Mouse (Mus musculus): ENCODE results near the gene Dpp4. TPM values are rescaled to one million over a fixed set of nuclear protein-coding genes. Genes with fewer than 3 reads are reported as not detected.
A peak's percentile ranks its signal among the peaks of the same experiment; 100 is the strongest.

Gene Dpp4
- polyA plus RNA-seq, 1 experiment from 2014 or later = 8.7 TPM

GRCm38 (mm10) chr2:62425941-62426340 is 13.9 kb upstream of the Dpp4 start:
- Histone ChIP-seq H3K27ac (no peak overlapping the region), H3K9me3 (no peaks in the 10 kb centered on the region), H3K4me1 (no peaks in the 10 kb centered on the region), H3K4me3 (no peak overlapping the region), H3K36me3 (no peaks in the 10 kb centered on the region), H3K27me3 (ENCODE audit: insufficient read depth, poor library complexity, severe bottlenecking) (no peaks in the 10 kb centered on the region)
- WGBS = 76% methylated on average over 3 of the region's 3 CpGs
- no peak for DNase-seq (ENCODE audit: low spot score)

GRCm38 (mm10) chr2:62423343-62423776 is 11.3 kb upstream of the Dpp4 start:
- Histone ChIP-seq H3K27me3 (ENCODE audit: insufficient read depth, poor library complexity, severe bottlenecking) (no peaks in the 10 kb centered on the region), H3K36me3 (no peaks in the 10 kb centered on the region), H3K4me1 (no peaks in the 10 kb centered on the region), H3K9me3 (no peaks in the 10 kb centered on the region), H3K27ac (no peak overlapping the region), H3K4me3 (no peak overlapping the region)
- WGBS = 25% methylated on average over 4 of the region's 4 CpGs
- no peak for DNase-seq (ENCODE audit: low spot score)

GRCm38 (mm10) chr2:62422515-62423342 is 10.7 kb upstream of the Dpp4 start:
- no peak for DNase-seq (ENCODE audit: low spot score)
- Histone ChIP-seq H3K27me3 (ENCODE audit: insufficient read depth, poor library complexity, severe bottlenecking) (no peaks in the 10 kb centered on the region), H3K4me1 (no peaks in the 10 kb centered on the region), H3K36me3 (no peaks in the 10 kb centered on the region), H3K9me3 (no peaks in the 10 kb centered on the region), H3K4me3 (no peak overlapping the region), H3K27ac (no peak overlapping the region)
- WGBS = 73% methylated on average over 6 of the region's 6 CpGs

GRCm38 (mm10) chr2:62421229-62421628 is 9.2 kb upstream of the Dpp4 start:
- Histone ChIP-seq H3K4me3 (no peak overlapping the region), H3K9me3 (no peaks in the 10 kb centered on the region), H3K27ac (no peak overlapping the region), H3K36me3 (no peaks in the 10 kb centered on the region), H3K4me1 (no peaks in the 10 kb centered on the region), H3K27me3 (ENCODE audit: insufficient read depth, poor library complexity, severe bottlenecking) (no peaks in the 10 kb centered on the region)
- no peak for DNase-seq (ENCODE audit: low spot score)
- WGBS = 80% methylated on average over 4 of the region's 4 CpGs

GRCm38 (mm10) chr2:62420045-62420444 is 8.0 kb upstream of the Dpp4 start:
- H3K4me3 ChIP-seq = no peak overlapping the region
- no peaks in the 10 kb centered on the region for H3K9me3 ChIP-seq
- no peak overlapping the region for H3K27ac ChIP-seq
- WGBS = 81% methylated on average over 3 of the region's 3 CpGs
- no peaks in the 10 kb centered on the region for H3K4me1 ChIP-seq
- DNase-seq (ENCODE audit: low spot score) = no peak
- H3K27me3 ChIP-seq (ENCODE audit: insufficient read depth, poor library complexity, severe bottlenecking) = no peaks in the 10 kb centered on the region
- no peaks in the 10 kb centered on the region for H3K36me3 ChIP-seq

- 65% methylated on average over 1 of the region's 1 CpGs for WGBS
- H3K36me3 ChIP-seq = no peaks in the 10 kb centered on the region
- no peak overlapping the region for H3K4me3 ChIP-seq
- H3K4me1 ChIP-seq = no peaks in the 10 kb centered on the region
- DNase-seq (ENCODE audit: low spot score) = no peak
- no peak overlapping the region for H3K27ac ChIP-seq
- peaks cover 9% of the 10 kb centered on the region; the same call in 1 of the 2 replicates for H3K27me3 ChIP-seq (ENCODE audit: insufficient read depth, poor library complexity, severe bottlenecking)
- no peaks in the 10 kb centered on the region for H3K9me3 ChIP-seq
Observed at GRCm38 (mm10) chr2:62417233-62417632, 5.2 kb upstream of the Dpp4 start.

DNA sequence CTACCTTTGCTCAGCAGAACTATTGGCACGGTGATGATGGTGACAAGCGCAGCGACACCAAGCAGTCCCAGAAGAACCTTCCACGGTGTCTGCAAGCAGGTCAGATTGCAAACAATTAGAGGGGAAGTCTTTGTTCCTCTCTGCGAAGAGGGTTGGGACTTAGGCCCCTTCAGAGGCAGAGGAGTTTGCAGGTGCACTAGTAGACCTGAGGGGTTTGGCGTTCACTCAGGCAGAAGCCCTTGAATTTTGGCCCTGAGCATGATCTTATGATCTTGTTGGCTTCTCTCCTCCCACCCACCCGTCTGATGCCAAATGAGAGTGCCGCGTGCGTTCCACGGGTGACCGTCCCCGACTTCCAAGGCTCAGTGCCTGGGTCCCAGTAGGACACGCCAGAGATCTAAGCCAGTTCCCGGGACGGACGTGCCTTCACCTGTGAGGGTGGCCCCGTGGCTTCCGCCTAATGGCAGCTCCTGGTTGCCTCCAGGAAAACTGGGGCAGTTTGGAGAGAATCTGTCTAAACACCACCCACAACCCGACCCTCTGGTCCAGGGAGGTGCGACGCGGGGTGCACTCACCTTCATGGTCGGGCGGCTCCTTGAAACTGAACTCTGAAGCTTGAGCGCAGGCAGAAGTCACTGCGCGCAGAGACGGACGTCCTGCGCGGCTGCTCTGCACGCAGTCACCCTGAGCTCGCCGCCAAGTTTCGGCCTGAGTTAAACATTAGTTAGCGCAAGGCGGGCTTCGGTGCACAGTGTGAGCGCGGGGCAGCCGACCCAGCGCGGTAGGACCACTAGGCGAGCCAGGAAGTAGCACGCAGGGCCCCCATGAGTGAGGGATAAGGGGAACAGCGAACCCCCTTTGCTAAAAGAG is 585 bp downstream of the Dpp4 start:
- 6% methylated on average over 47 of the region's 47 CpGs for WGBS
- H3K9me3 ChIP-seq = no peaks in the 10 kb centered on the region
- H3K4me3 ChIP-seq = peak overlapping the region; percentile 69
- H3K4me1 ChIP-seq = peaks cover 19% of the 10 kb centered on the region
- H3K27ac ChIP-seq = peak overlapping the region; percentile 79
- no peaks in the 10 kb centered on the region for H3K36me3 ChIP-seq
- peak; percentile 75 for DNase-seq (ENCODE audit: low spot score)
- peaks cover 29% of the 10 kb centered on the region for H3K27me3 ChIP-seq (ENCODE audit: insufficient read depth, poor library complexity, severe bottlenecking)

DNA sequence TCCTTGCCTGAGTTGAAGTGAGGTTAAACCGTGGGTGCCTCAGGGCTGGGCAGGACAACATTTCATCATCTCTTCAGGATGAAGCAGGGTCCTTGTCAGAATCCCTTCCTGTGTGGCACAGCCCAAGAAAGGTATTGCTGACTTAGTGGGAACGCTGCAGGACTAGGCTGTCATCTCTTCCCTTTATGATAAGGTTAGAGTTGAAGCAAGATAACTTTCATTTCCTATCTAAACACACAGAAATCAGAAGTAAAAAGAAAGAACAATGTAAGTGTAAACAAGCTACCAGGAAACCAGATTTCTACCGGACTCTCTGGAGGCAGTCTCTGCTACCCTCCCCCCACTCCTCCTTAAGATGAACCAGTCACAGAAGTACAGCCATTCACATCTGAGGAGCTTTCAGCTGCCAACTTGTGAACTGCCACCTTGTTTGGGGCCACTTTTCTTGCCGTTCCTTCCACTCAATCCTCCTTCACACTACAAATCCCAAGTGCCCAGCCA is 3.3 kb downstream of the Dpp4 start:
- H3K4me3 ChIP-seq = no peak overlapping the region
- peaks cover 19% of the 10 kb centered on the region for H3K4me1 ChIP-seq
- no peak for DNase-seq (ENCODE audit: low spot score)
- 13% methylated on average over 4 of the region's 4 CpGs for WGBS
- no peaks in the 10 kb centered on the region for H3K9me3 ChIP-seq
- no peaks in the 10 kb centered on the region for H3K36me3 ChIP-seq
- H3K27me3 ChIP-seq (ENCODE audit: insufficient read depth, poor library complexity, severe bottlenecking) = peaks cover 29% of the 10 kb centered on the region
- H3K27ac ChIP-seq = no peak overlapping the region

DNA sequence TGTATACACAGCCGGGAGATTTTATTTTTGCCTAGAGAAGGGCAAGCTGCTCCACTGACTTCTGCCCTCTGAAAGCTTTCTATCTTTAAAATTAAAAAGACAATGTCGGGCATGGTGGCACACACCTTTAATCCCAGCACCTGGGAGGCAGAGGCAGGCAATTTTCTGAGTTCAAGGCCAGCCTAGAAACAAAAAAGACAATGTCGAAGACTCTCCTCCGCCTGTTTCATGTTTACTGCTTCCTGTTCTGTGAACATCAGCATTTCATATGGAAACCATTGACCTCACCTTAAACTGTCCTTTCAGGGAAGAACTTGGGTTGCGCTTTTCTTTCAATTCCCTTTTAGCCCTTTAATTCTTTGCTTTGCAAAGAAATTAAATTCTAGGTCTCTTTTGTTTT is 3.8 kb downstream of the Dpp4 start:
- Histone ChIP-seq H3K9me3 (no peaks in the 10 kb centered on the region), H3K36me3 (no peaks in the 10 kb centered on the region), H3K4me1 (peaks cover 19% of the 10 kb centered on the region), H3K27ac (no peak overlapping the region), H3K4me3 (no peak overlapping the region), H3K27me3 (ENCODE audit: insufficient read depth, poor library complexity, severe bottlenecking) (peaks cover 29% of the 10 kb centered on the region)
- 82% methylated on average over 5 of the region's 5 CpGs for WGBS
- DNase-seq (ENCODE audit: low spot score) = no peak

GRCm38 (mm10) chr2:62403556-62404135 is 8.4 kb downstream of the Dpp4 start:
- Histone ChIP-seq H3K4me1 (peaks cover 2% of the 10 kb centered on the region; the same call in 1 of the 2 replicates), H3K9me3 (no peaks in the 10 kb centered on the region), H3K27me3 (ENCODE audit: insufficient read depth, poor library complexity, severe bottlenecking) (no peaks in the 10 kb centered on the region), H3K4me3 (no peak overlapping the region), H3K27ac (no peak overlapping the region), H3K36me3 (no peaks in the 10 kb centered on the region)
- WGBS = 81% methylated on average over 5 of the region's 5 CpGs
- DNase-seq (ENCODE audit: low spot score) = no peak

- Histone ChIP-seq H3K9me3 (no peaks in the 10 kb centered on the region), H3K27ac (no peak overlapping the region), H3K27me3 (ENCODE audit: insufficient read depth, poor library complexity, severe bottlenecking) (no peaks in the 10 kb centered on the region), H3K4me1 (no peaks in the 10 kb centered on the region), H3K4me3 (no peak overlapping the region), H3K36me3 (no peaks in the 10 kb centered on the region)
- no peak for DNase-seq (ENCODE audit: low spot score)
- WGBS = 85% methylated on average over 6 of the region's 6 CpGs
Observed at GRCm38 (mm10) chr2:62401011-62401410, 11.0 kb downstream of the Dpp4 start.

DNA sequence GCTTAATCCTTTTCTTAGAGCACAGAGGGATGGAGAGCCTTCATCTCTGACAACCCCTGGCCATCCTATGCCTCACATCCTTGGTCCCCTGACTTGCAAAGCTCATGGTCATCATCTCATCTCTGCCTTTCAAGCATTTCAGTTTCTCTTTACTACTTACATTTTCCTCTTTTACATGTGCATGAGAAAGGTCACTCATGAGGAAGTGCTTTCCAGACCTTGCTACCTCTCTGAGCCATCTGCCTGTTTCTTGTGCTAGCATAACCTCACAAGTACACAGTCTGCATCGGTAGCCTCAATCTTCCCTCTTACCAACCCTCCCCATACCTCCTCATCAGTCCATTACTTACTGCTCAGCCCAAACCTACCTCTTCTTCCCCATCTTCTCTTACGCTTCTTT is 12.2 kb downstream of the Dpp4 start:
- Histone ChIP-seq H3K4me1 (no peaks in the 10 kb centered on the region), H3K27ac (no peak overlapping the region), H3K27me3 (ENCODE audit: insufficient read depth, poor library complexity, severe bottlenecking) (no peaks in the 10 kb centered on the region), H3K9me3 (no peaks in the 10 kb centered on the region), H3K4me3 (no peak overlapping the region), H3K36me3 (no peaks in the 10 kb centered on the region)
- WGBS = 76% methylated on average over 2 of the region's 2 CpGs
- DNase-seq (ENCODE audit: low spot score) = no peak

DNA sequence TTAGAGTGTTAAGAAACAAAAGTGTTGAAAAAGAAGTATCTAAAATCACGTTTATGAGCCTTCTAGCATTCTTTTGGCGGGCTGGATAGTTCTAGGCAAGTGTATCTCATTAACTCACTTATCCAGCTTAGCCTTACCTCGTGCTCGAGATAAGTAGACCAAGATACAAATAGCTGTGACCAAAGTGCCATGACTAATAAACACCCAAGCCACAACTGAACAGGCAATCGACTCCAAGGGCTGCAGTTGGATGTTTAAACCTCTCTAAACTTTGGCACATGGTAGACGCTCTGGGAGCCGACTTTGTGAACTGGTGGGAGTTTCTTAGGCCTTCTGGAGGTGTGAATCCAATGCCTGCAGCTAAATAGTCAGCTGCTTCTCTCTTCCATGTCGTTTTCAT is 12.7 kb downstream of the Dpp4 start:
- no peak overlapping the region for H3K4me3 ChIP-seq
- 64% methylated on average over 8 of the region's 8 CpGs for WGBS
- DNase-seq (ENCODE audit: low spot score) = no peak
- no peaks in the 10 kb centered on the region for H3K4me1 ChIP-seq
- no peaks in the 10 kb centered on the region for H3K36me3 ChIP-seq
- H3K9me3 ChIP-seq = no peaks in the 10 kb centered on the region
- no peak overlapping the region for H3K27ac ChIP-seq
- H3K27me3 ChIP-seq (ENCODE audit: insufficient read depth, poor library complexity, severe bottlenecking) = no peaks in the 10 kb centered on the region

All from heart, embryonic 10.5 days (tissue).